Mouse (Mus musculus): Measurements from ENCODE around the gene Selenoo. TPM values are rescaled to one million over a fixed set of nuclear protein-coding genes. Genes with fewer than 3 reads are reported as not detected.

Selenoo gene
- 17.2 and 20.4 TPM in 2 replicates for polyA plus RNA-seq (2014; fragmentation: Nextera tagmentation; extraction: Ambion mirVana)

DNA sequence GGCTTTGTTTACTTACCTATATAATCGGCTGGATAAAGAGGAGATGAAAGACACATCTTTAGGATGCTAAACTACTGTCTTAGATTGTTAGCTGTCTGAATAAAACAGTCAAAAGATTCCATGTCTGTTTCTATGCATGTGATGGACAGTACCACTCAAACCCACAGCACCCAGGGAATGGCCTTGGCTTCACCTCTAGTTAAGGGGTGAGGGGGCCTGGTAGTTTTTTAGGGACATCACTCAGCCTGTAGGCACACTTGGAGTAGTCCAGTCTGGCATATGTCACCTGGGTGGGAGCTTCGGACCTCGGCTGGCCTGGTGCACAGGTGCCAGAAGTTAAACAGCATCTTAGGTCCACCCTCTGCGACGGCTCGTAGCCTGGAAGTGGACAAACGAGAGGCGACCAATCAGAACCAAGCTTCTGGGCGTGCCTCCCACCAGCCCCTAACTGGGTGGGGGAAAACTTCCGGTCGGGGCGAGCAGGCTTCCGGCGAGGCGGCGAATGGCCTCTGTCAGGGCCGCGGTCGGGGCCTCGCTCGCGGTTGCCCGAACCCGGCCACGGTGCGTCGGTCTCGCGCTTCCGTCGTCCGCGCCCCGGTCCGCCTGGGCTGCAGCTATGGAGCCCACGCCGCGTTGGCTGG is at the start of gene Selenoo:
Selenoo (plus strand) TSS at position 478 of the 641 bp plus-strand sequence.
- Histone ChIP-seq H3K9me3 (ENCODE audit: control insufficient read depth, low read length) (no peaks in the 10 kb centered on the region), H3K9ac (ENCODE audit: low read depth, low read length) (peak within 1 kb of the TSS; percentile 93), H3K4me2 (replicated peaks; ENCODE audit: low read depth, low read length) (peak within 1 kb of the TSS; percentile 95), H3K4me1 (replicated peaks; ENCODE audit: control insufficient read depth, insufficient read depth, low read length) (no peaks in the 10 kb centered on the region; the same call in 1 of the 2 replicates), H3K27ac (ENCODE audit: low read depth, low read length) (peak within 1 kb of the TSS; percentile 74), H3K27me3 (ENCODE audit: control insufficient read depth, insufficient read depth, low read length) (no peaks in the 10 kb centered on the region), H3K36me3 (ENCODE audit: control insufficient read depth, insufficient read depth, low read length) (0 out of 2 replicates have a peak, but pooled peaks cover 9% of the 10 kb centered on the region), H3K4me3 (ENCODE audit: low read depth, low read length) (peak within 1 kb of the TSS; percentile 99)
- WGBS = 4% methylated on average over 18 of the region's 38 CpGs
- peak; percentile 94 for ATAC-seq (ENCODE audit: low FRiP score)
- DNase-seq (ENCODE audit: low spot score) = peak; percentile 90

DNA sequence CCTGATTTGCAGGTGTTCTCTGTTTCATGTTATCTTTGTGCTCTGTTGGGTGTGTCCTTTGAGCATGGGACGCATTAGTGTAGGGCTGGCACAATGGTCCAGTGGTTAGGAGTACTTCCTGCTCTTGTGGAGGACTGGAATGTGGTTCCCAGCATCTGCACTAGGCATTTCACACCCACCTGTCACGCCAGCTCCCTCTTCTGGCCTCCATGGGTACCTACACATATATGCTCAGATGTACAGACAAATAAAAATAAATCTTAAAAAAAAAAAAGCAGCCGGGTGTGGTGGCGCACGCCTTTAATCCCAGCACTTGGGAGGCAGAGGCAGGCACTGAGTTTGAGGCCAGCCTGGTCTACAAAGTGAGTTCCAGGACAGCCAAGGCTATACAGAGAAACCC is 44.5 kb upstream of the Selenoo start:
- DNase-seq (ENCODE audit: low spot score) (no peak), ATAC-seq (ENCODE audit: low FRiP score) (no peak)
- Histone ChIP-seq H3K9ac (ENCODE audit: low read depth, low read length) (no peak overlapping the region), H3K4me1 (replicated peaks; ENCODE audit: control insufficient read depth, insufficient read depth, low read length) (no peaks in the 10 kb centered on the region), H3K4me3 (ENCODE audit: low read depth, low read length) (no peak overlapping the region), H3K27ac (ENCODE audit: low read depth, low read length) (no peak overlapping the region), H3K36me3 (ENCODE audit: control insufficient read depth, insufficient read depth, low read length) (no peaks in the 10 kb centered on the region), H3K4me2 (replicated peaks; ENCODE audit: low read depth, low read length) (no peak overlapping the region), H3K9me3 (ENCODE audit: control insufficient read depth, low read length) (no peaks in the 10 kb centered on the region), H3K27me3 (ENCODE audit: control insufficient read depth, insufficient read depth, low read length) (no peaks in the 10 kb centered on the region)
- 79% methylated on average over 5 of the region's 5 CpGs for WGBS

- Histone ChIP-seq H3K27ac (ENCODE audit: low read depth, low read length) (no peak overlapping the region), H3K4me3 (ENCODE audit: low read depth, low read length) (no peak overlapping the region), H3K27me3 (ENCODE audit: control insufficient read depth, insufficient read depth, low read length) (no peaks in the 10 kb centered on the region), H3K9me3 (ENCODE audit: control insufficient read depth, low read length) (no peaks in the 10 kb centered on the region), H3K36me3 (ENCODE audit: control insufficient read depth, insufficient read depth, low read length) (no peaks in the 10 kb centered on the region), H3K4me1 (replicated peaks; ENCODE audit: control insufficient read depth, insufficient read depth, low read length) (no peaks in the 10 kb centered on the region), H3K4me2 (replicated peaks; ENCODE audit: low read depth, low read length) (no peak overlapping the region), H3K9ac (ENCODE audit: low read depth, low read length) (no peak overlapping the region)
- WGBS = 75% methylated on average over 4 of the region's 4 CpGs
- DNase-seq (ENCODE audit: low spot score) (no peak), ATAC-seq (ENCODE audit: low FRiP score) (no peak)
Measured at GRCm38 (mm10) chr15:89046356-89046755, 42.5 kb upstream of the Selenoo start.

DNA sequence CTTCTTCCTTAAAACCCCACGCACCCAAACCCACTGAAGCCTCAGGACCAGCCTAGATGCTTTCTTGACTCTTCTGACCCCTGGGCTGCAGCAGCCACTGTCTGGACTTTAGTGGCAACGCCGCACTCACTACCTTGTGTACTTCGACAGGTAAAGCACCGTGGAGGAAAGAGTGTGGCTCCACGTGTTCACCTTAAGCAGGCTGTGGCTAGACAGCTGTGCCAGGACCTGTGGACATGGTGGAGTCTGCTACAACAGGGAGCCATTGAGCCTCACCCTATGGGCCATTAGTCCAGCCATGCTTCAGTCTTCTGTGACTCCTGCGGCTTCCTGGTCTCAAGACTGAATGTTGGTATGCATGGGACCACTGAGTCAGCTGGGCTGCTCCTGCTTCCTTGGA is 34.2 kb upstream of the Selenoo start:
- Histone ChIP-seq H3K9me3 (ENCODE audit: control insufficient read depth, low read length) (no peaks in the 10 kb centered on the region), H3K4me3 (ENCODE audit: low read depth, low read length) (no peak overlapping the region), H3K27ac (ENCODE audit: low read depth, low read length) (no peak overlapping the region), H3K4me1 (replicated peaks; ENCODE audit: control insufficient read depth, insufficient read depth, low read length) (no peaks in the 10 kb centered on the region), H3K27me3 (ENCODE audit: control insufficient read depth, insufficient read depth, low read length) (peaks cover 12% of the 10 kb centered on the region; the same call in 1 of the 2 replicates), H3K36me3 (ENCODE audit: control insufficient read depth, insufficient read depth, low read length) (no peaks in the 10 kb centered on the region), H3K4me2 (replicated peaks; ENCODE audit: low read depth, low read length) (no peak overlapping the region), H3K9ac (ENCODE audit: low read depth, low read length) (no peak overlapping the region)
- DNase-seq (ENCODE audit: low spot score) = no peak
- 89% methylated on average over 7 of the region's 7 CpGs for WGBS
- no peak for ATAC-seq (ENCODE audit: low FRiP score)

- no peak for DNase-seq (ENCODE audit: low spot score)
- ATAC-seq (ENCODE audit: low FRiP score) = no peak
- Histone ChIP-seq H3K36me3 (ENCODE audit: control insufficient read depth, insufficient read depth, low read length) (no peaks in the 10 kb centered on the region), H3K27ac (ENCODE audit: low read depth, low read length) (no peak overlapping the region), H3K9ac (ENCODE audit: low read depth, low read length) (no peak overlapping the region; the same call in none of the 2 replicates), H3K9me3 (ENCODE audit: control insufficient read depth, low read length) (no peaks in the 10 kb centered on the region), H3K27me3 (ENCODE audit: control insufficient read depth, insufficient read depth, low read length) (peaks cover 12% of the 10 kb centered on the region; the same call in 1 of the 2 replicates), H3K4me1 (replicated peaks; ENCODE audit: control insufficient read depth, insufficient read depth, low read length) (no peaks in the 10 kb centered on the region), H3K4me2 (replicated peaks; ENCODE audit: low read depth, low read length) (peak overlapping the region; percentile 73), H3K4me3 (ENCODE audit: low read depth, low read length) (no peak overlapping the region)
- WGBS = 29% methylated on average over 6 of the region's 6 CpGs
Measured at GRCm38 (mm10) chr15:89058736-89059135, 30.1 kb upstream of the Selenoo start.

GRCm38 (mm10) chr15:89059161-89059931 is 29.5 kb upstream of the Selenoo start, which contains the start of gene Panx2:
Gene Panx2 (plus strand): TSS chr15:89059734.
- Histone ChIP-seq H3K9me3 (ENCODE audit: control insufficient read depth, low read length) (no peaks in the 10 kb centered on the region), H3K4me2 (replicated peaks; ENCODE audit: low read depth, low read length) (peak within 1 kb of the TSS; percentile 73), H3K9ac (ENCODE audit: low read depth, low read length) (peak within 1 kb of the TSS; percentile 77), H3K36me3 (ENCODE audit: control insufficient read depth, insufficient read depth, low read length) (no peaks in the 10 kb centered on the region), H3K27ac (ENCODE audit: low read depth, low read length) (no peak within 1 kb of the TSS), H3K27me3 (ENCODE audit: control insufficient read depth, insufficient read depth, low read length) (peaks cover 12% of the 10 kb centered on the region; the same call in 1 of the 2 replicates), H3K4me3 (ENCODE audit: low read depth, low read length) (peak within 1 kb of the TSS; percentile 72), H3K4me1 (replicated peaks; ENCODE audit: control insufficient read depth, insufficient read depth, low read length) (no peaks in the 10 kb centered on the region)
- ATAC-seq (ENCODE audit: low FRiP score) (peak; percentile 54), DNase-seq (ENCODE audit: low spot score) (peak; percentile 60)
- 2% methylated on average over 26 of the region's 57 CpGs for whole genome bisulfite sequencing

DNA sequence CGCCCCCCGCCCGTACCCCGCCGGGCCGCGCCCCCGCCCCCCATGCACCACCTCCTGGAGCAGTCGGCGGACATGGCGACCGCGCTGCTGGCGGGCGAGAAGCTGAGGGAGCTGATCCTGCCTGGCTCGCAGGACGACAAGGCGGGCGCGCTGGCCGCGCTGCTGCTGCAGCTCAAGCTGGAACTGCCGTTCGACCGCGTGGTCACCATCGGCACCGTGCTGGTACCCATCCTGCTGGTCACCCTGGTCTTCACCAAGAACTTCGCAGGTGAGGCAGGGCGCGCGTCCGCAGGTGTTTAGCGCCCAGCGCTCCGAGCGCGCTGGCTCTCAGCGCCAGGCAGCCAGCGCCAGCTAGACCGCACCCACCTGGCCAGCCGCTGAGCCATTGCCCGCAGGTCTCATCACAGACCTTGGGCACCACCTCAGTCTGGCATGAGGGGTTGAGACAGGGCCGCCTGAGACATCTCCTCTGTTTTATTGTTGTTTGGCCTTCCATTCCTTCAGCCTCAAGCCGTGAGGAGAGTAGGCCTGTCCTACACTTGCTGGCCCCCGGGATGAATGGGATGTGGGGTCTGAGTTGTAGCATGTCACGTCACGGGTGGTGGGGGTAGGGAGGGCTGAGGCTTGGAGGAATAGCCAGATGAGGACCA is 28.7 kb upstream of the Selenoo start:
- Histone ChIP-seq H3K4me1 (replicated peaks; ENCODE audit: control insufficient read depth, insufficient read depth, low read length) (no peaks in the 10 kb centered on the region), H3K4me3 (ENCODE audit: low read depth, low read length) (peak overlapping the region; percentile 72), H3K27me3 (ENCODE audit: control insufficient read depth, insufficient read depth, low read length) (peaks cover 12% of the 10 kb centered on the region; the same call in 1 of the 2 replicates), H3K27ac (ENCODE audit: low read depth, low read length) (no peak overlapping the region), H3K9ac (ENCODE audit: low read depth, low read length) (peak overlapping the region; percentile 77), H3K4me2 (replicated peaks; ENCODE audit: low read depth, low read length) (peak overlapping the region; percentile 73), H3K36me3 (ENCODE audit: control insufficient read depth, insufficient read depth, low read length) (no peaks in the 10 kb centered on the region), H3K9me3 (ENCODE audit: control insufficient read depth, low read length) (no peaks in the 10 kb centered on the region)
- DNase-seq (ENCODE audit: low spot score) (peak; percentile 55), ATAC-seq (ENCODE audit: low FRiP score) (peak; percentile 70)
- WGBS = 2% methylated on average over 38 of the region's 48 CpGs

- Histone ChIP-seq H3K4me3 (ENCODE audit: low read depth, low read length) (0 out of 2 replicates have a peak overlapping the region, but pooled peaks have one; percentile 2), H3K36me3 (ENCODE audit: control insufficient read depth, insufficient read depth, low read length) (no peaks in the 10 kb centered on the region), H3K4me2 (replicated peaks; ENCODE audit: low read depth, low read length) (peak overlapping the region; percentile 73; the same call in 1 of the 2 replicates), H3K9ac (ENCODE audit: low read depth, low read length) (no peak overlapping the region), H3K4me1 (replicated peaks; ENCODE audit: control insufficient read depth, insufficient read depth, low read length) (no peaks in the 10 kb centered on the region), H3K9me3 (ENCODE audit: control insufficient read depth, low read length) (no peaks in the 10 kb centered on the region), H3K27ac (ENCODE audit: low read depth, low read length) (no peak overlapping the region), H3K27me3 (ENCODE audit: control insufficient read depth, insufficient read depth, low read length) (peaks cover 12% of the 10 kb centered on the region; the same call in 1 of the 2 replicates)
- WGBS = 89% methylated on average over 12 of the region's 12 CpGs
- ATAC-seq (ENCODE audit: low FRiP score) (no peak), DNase-seq (ENCODE audit: low spot score) (no peak)
Measured at GRCm38 (mm10) chr15:89060811-89061460, 27.9 kb upstream of the Selenoo start.

Measured in hindbrain, embryonic 11.5 days (tissue).